Mouse (Mus musculus) kidney, embryonic 16.5 days (tissue): Measurements from ENCODE around the gene Reck. TPM values are rescaled to one million over a fixed set of nuclear protein-coding genes. Genes with fewer than 3 reads are reported as not detected.

Experiments
- ATAC-seq: fragments of 200-750 bp; cut with Nextera tagmentation; 2 replicates; pipeline ENCODE4 v1.8.0; 2017; ENCODE audit warnings: moderate TSS enrichment; ENCODE audit not compliant: low FRiP score, low TSS enrichment
- H3K27ac ChIP-seq: fragments of 300-500 bp; sonication (generic); 2 replicates; pipeline ENCODE4 v1.5.1; 2014; ENCODE audit warnings: low read length
- H3K27me3 ChIP-seq: fragments of 300-500 bp; sonication (generic); 2 replicates; pipeline ENCODE4 v1.6.1; 2014; ENCODE audit warnings: low read length, control low read depth, mixed read lengths; ENCODE audit not compliant: insufficient read depth
- H3K36me3 ChIP-seq: fragments of 300-500 bp; sonication (generic); 2 replicates; pipeline ENCODE4 v1.6.1; 2014; ENCODE audit warnings: low read length, control low read depth, mixed read lengths; ENCODE audit not compliant: insufficient read depth
- H3K4me1 ChIP-seq: fragments of 300-500 bp; sonication (generic); 2 replicates; pipeline ENCODE4 v1.6.1; 2014; ENCODE audit warnings: low read length, control low read depth, mixed read lengths; ENCODE audit not compliant: insufficient read depth
- H3K4me2 ChIP-seq: fragments of 300-500 bp; sonication (generic); replicated peaks from 2 replicates; pipeline ENCODE4 v1.6.1; 2014; ENCODE audit warnings: low read depth, low read length
- H3K4me3 ChIP-seq: fragments of 300-500 bp; sonication (generic); 2 replicates; pipeline ENCODE4 v1.5.1; 2014; ENCODE audit warnings: mild to moderate bottlenecking, low read length
- H3K9ac ChIP-seq: fragments of 300-500 bp; sonication (generic); replicated peaks from 2 replicates; pipeline ENCODE4 v1.6.1; 2014; ENCODE audit warnings: low read length
- H3K9me3 ChIP-seq: fragments of 300-500 bp; sonication (generic); 2 replicates; pipeline ENCODE4 v1.6.1; 2016; ENCODE audit warnings: low read length, control low read depth
- WGBS: fragments of 180-500 bp; shearing (Covaris S2); extraction: QIAGEN DNeasy Blood & Tissue Kit; methylation state at CpG from one replicate; pipeline ENCODE4 v1.1.7; 2014; 5-methylcytosine and 5-hydroxymethylcytosine counted together
- polyA plus RNA-seq: library from polyadenylated mRNA; unstranded; fragments of >200 nt; fragmentation: Nextera tagmentation; extraction: Ambion mirVana; gene quantifications from 2 replicates; pipeline ENCODE4 v1.2.1, GENCODE M21; 2015

Gene Reck
- polyA plus RNA-seq, 1 experiment from 2014 or later = 27.2 TPM

- no peak overlapping the region for H3K4me3 ChIP-seq
Measured at GRCm38 (mm10) chr4:43897209-43897608, 21.9 kb downstream of the Reck start.

GRCm38 (mm10) chr4:43899197-43899596 lies 23.9 kb downstream of the Reck start:
- H3K9ac ChIP-seq = no peak overlapping the region
- no peak for ATAC-seq
- no peak overlapping the region for H3K27ac ChIP-seq
- 41% methylated on average over 8 of the region's 8 CpGs for WGBS
- 0 out of 2 replicates have a peak, but pooled peaks cover 3% of the 10 kb centered on the region for H3K4me1 ChIP-seq
- no peak overlapping the region for H3K4me3 ChIP-seq
- no peaks in the 10 kb centered on the region for H3K27me3 ChIP-seq
- no peak overlapping the region for H3K4me2 ChIP-seq
- H3K36me3 ChIP-seq = peaks cover 7% of the 10 kb centered on the region; the same call in 1 of the 2 replicates
- no peaks in the 10 kb centered on the region for H3K9me3 ChIP-seq

More at GRCm38 (mm10) chr4:43897209-43897608, 21.9 kb downstream of the Reck start:
- H3K27ac ChIP-seq = no peak overlapping the region
- no peak overlapping the region for H3K4me2 ChIP-seq
- no peaks in the 10 kb centered on the region for H3K9me3 ChIP-seq
- no peaks in the 10 kb centered on the region for H3K27me3 ChIP-seq
- peaks cover 4% of the 10 kb centered on the region; the same call in 1 of the 2 replicates for H3K36me3 ChIP-seq
- no peak for ATAC-seq
- 0 out of 2 replicates have a peak, but pooled peaks cover 3% of the 10 kb centered on the region for H3K4me1 ChIP-seq
- H3K9ac ChIP-seq = no peak overlapping the region

GRCm38 (mm10) chr4:43903690-43904089 lies 28.4 kb downstream of the Reck start:
- Histone ChIP-seq H3K9me3 (no peaks in the 10 kb centered on the region), H3K4me1 (0 out of 2 replicates have a peak, but pooled peaks cover 3% of the 10 kb centered on the region), H3K4me2 (no peak overlapping the region), H3K9ac (no peak overlapping the region), H3K36me3 (peaks cover 7% of the 10 kb centered on the region; the same call in 1 of the 2 replicates), H3K27ac (no peak overlapping the region), H3K4me3 (no peak overlapping the region), H3K27me3 (no peaks in the 10 kb centered on the region)
- WGBS = 63% methylated on average over 7 of the region's 7 CpGs
- ATAC-seq = no peak

- 21% methylated on average over 6 of the region's 6 CpGs for WGBS
- no peak overlapping the region for H3K4me3 ChIP-seq
- no peak overlapping the region for H3K27ac ChIP-seq
- H3K27me3 ChIP-seq = no peaks in the 10 kb centered on the region
- no peak overlapping the region for H3K4me2 ChIP-seq
- no peaks in the 10 kb centered on the region for H3K4me1 ChIP-seq
- ATAC-seq = no peak
- H3K36me3 ChIP-seq = peaks cover 5% of the 10 kb centered on the region; the same call in 1 of the 2 replicates
- H3K9me3 ChIP-seq = no peaks in the 10 kb centered on the region
- H3K9ac ChIP-seq = no peak overlapping the region
Measured at GRCm38 (mm10) chr4:43906443-43906842, 31.1 kb downstream of the Reck start.

- Histone ChIP-seq H3K4me3 (no peak overlapping the region), H3K27ac (no peak overlapping the region), H3K9ac (no peak overlapping the region), H3K4me1 (no peaks in the 10 kb centered on the region), H3K27me3 (no peaks in the 10 kb centered on the region), H3K36me3 (peaks cover 12% of the 10 kb centered on the region; the same call in 1 of the 2 replicates), H3K4me2 (no peak overlapping the region), H3K9me3 (no peaks in the 10 kb centered on the region)
- 94% methylated on average over 5 of the region's 5 CpGs for WGBS
- ATAC-seq = no peak
Measured at GRCm38 (mm10) chr4:43918221-43918620, 42.9 kb downstream of the Reck start.

GRCm38 (mm10) chr4:43920602-43921001 lies 45.3 kb downstream of the Reck start:
- Histone ChIP-seq H3K36me3 (peaks cover 23% of the 10 kb centered on the region), H3K9ac (no peak overlapping the region), H3K4me3 (no peak overlapping the region), H3K4me2 (no peak overlapping the region), H3K27me3 (no peaks in the 10 kb centered on the region), H3K9me3 (no peaks in the 10 kb centered on the region), H3K4me1 (no peaks in the 10 kb centered on the region), H3K27ac (no peak overlapping the region)
- 96% methylated on average over 1 of the region's 1 CpGs for WGBS
- ATAC-seq = no peak

GRCm38 (mm10) chr4:43925125-43925524 lies 49.8 kb downstream of the Reck start:
- H3K36me3 ChIP-seq = peaks cover 47% of the 10 kb centered on the region

GRCm38 (mm10) chr4:43925779-43926178 lies 50.4 kb downstream of the Reck start:
- H3K9me3 ChIP-seq = no peaks in the 10 kb centered on the region
- H3K4me2 ChIP-seq = no peak overlapping the region
- no peaks in the 10 kb centered on the region for H3K4me1 ChIP-seq
- ATAC-seq = peak; percentile 69
- H3K27me3 ChIP-seq = no peaks in the 10 kb centered on the region
- no peak overlapping the region for H3K4me3 ChIP-seq
- H3K9ac ChIP-seq = no peak overlapping the region
- H3K36me3 ChIP-seq = peaks cover 44% of the 10 kb centered on the region
- 20% methylated on average over 3 of the region's 3 CpGs for WGBS
- no peak overlapping the region for H3K27ac ChIP-seq

More at GRCm38 (mm10) chr4:43925125-43925524, 49.8 kb downstream of the Reck start:
- Histone ChIP-seq H3K4me1 (no peaks in the 10 kb centered on the region), H3K9ac (no peak overlapping the region), H3K4me3 (no peak overlapping the region), H3K9me3 (no peaks in the 10 kb centered on the region), H3K4me2 (no peak overlapping the region), H3K27me3 (no peaks in the 10 kb centered on the region), H3K27ac (no peak overlapping the region)
- 87% methylated on average over 6 of the region's 6 CpGs for WGBS
- ATAC-seq = no peak

- Histone ChIP-seq H3K4me2 (no peak overlapping the region), H3K27ac (no peak overlapping the region), H3K9me3 (no peaks in the 10 kb centered on the region), H3K4me3 (no peak overlapping the region), H3K36me3 (peaks cover 49% of the 10 kb centered on the region), H3K9ac (no peak overlapping the region), H3K27me3 (no peaks in the 10 kb centered on the region), H3K4me1 (no peaks in the 10 kb centered on the region)
- ATAC-seq = no peak
- 94% methylated on average over 3 of the region's 3 CpGs for WGBS
Measured at GRCm38 (mm10) chr4:43927826-43928225, 52.5 kb downstream of the Reck start.

- 89% methylated on average over 4 of the region's 4 CpGs for WGBS
- ATAC-seq = no peak
- peaks cover 31% of the 10 kb centered on the region for H3K36me3 ChIP-seq
Measured at GRCm38 (mm10) chr4:43931877-43932276, 56.5 kb downstream of the Reck start.

More at GRCm38 (mm10) chr4:43931877-43932276, 56.5 kb downstream of the Reck start:
- Histone ChIP-seq H3K9me3 (no peaks in the 10 kb centered on the region), H3K4me1 (no peaks in the 10 kb centered on the region), H3K27ac (no peak overlapping the region), H3K4me3 (no peak overlapping the region), H3K4me2 (no peak overlapping the region), H3K27me3 (no peaks in the 10 kb centered on the region), H3K9ac (no peak overlapping the region)
